Mouse (Mus musculus) kidney, adult 2 months (tissue): ENCODE measurements around the gene Klhdc8a.

Experiments
- CTCF ChIP-seq: fragments of 200-500 bp; conservative IDR thresholded peaks from 2 replicates; pipeline ENCODE4 v1.5.1; 2011; ENCODE audit warnings: low read depth, mild to moderate bottlenecking, control low read depth, low read length, moderate library complexity, mixed read lengths; ENCODE audit not compliant: insufficient read depth, insufficient read length
- POLR2A ChIP-seq: fragments of 200-500 bp; IDR thresholded peaks from one replicate; pipeline ENCODE4 v1.6.1; 2011; ENCODE audit warnings: low read depth, low read length, control low read depth

DNA sequence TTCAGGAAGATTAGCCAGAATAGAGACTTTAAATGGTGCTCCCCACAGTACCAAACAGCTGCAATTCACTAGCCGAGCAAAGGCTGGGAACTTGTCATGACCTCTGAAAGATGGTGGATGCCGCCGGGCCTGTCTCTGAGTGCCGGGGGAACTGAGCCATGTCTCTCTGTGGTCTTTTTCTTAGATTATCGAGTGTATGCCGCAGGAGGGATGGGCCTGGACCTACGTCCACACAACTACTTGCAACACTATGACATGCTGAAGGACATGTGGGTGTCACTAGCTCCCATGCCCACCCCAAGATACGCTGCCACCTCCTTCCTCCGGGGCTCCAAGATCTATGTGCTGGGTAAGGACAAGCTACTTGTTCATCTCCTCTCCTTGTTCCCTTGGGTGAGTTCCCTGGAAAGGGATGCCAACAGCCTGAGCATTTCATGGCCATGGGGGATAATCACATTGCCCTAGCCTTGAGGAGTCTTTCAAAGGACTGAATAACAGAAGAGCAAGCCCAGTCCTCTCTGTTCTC, 4.0 kb downstream of the Klhdc8a start:
- no peak for TF ChIP-seq CTCF
- no peak for TF ChIP-seq POLR2A
